Mouse (Mus musculus) liver, embryonic 18 days (tissue): ENCODE results near the gene Kif21b. TPM values are rescaled to one million over a fixed set of nuclear protein-coding genes. Genes with fewer than 3 reads are reported as not detected.

Source experiments
- polyA plus RNA-seq: library from polyadenylated mRNA; depleted of rRNA; stranded (reverse); fragments of >200 nt; gene quantifications from 2 replicates; pipeline ENCODE4 v1.2.3, GENCODE M21; 2012; rRNA removed

Kif21b gene
- polyA plus RNA-seq = 2.4 and 3.3 TPM in 2 replicates

DNA sequence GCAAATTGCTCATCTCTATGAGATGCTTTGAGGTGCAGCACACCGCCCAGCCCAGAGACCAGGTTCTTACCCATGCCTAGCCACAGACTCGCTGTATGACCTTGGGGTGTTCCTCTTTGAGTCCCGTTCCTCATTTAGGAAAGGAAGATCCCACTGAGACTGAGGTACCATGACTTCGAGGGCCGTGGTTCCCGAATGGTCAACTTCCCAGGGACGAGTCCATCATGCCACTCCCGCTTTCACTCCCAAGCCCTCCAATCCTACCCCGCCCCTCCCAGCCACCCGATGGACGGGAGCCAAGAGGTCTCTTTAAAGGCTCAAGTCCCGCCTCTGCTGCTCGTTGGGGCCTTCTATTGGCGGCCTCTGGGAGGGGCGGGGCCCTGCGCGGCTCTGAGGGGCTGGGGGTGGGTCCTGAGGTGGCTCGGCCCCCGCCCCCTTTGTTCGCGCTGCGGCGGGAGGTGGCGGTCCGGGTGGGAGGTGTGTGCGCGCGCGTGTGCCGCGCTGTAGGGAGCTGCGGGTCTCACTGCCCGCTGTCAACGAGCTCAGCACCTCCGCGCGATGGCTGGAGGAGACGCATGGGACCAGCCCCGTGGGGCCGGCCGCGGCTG, at the start of gene Kif21b:
Gene Kif21b (plus strand): TSS at position 439 of the 608 bp plus-strand sequence.

DNA sequence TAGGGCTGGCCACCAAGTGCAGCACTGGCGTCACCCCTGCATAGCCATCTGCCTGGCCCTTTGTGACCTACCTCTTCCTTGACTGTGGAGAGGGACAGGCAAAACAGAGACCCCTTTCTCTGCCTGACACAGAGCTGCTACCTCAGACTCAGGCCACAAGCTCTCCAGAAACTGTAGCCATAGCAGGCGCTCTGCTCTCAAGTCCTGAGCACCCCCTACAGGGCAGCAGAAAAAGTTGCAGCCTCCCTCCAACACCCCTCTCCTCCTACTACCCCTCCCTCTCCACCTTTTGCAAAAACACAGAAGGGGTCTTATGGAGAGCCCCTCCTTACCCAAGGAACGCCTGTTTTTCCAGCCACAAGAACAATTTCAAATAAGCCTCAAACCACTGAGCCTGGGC, 81.6 kb downstream of the Kif21b start, which contains the start of gene Mroh3:
Gene Mroh3 (minus strand): TSS at position 26 of the 400 bp plus-strand sequence.

Other genes with a start within 250 kb of the Kif21b start
- gene Pkp1, start 212.2 kb upstream of the Kif21b start, polyA plus RNA-seq = not detected in 2 replicates
- gene Igfn1, start 125.0 kb upstream of the Kif21b start, polyA plus RNA-seq = 0.05 and 0.12 TPM in 2 replicates
- 79.1 and 80.8 TPM in 2 replicates for gene Tmem9, start 123.2 kb upstream of the Kif21b start, polyA plus RNA-seq
- gene Ascl5, start 80.6 kb upstream of the Kif21b start, polyA plus RNA-seq = not detected in 2 replicates
- gene Cacna1s, start 78.6 kb upstream of the Kif21b start, polyA plus RNA-seq = under 0.01 and 0.10 TPM in 2 replicates
- gene Mroh3, start 81.4 kb downstream of the Kif21b start, polyA plus RNA-seq = not detected in 2 replicates
- gene Inava, start 102.9 kb downstream of the Kif21b start, polyA plus RNA-seq = 0.26 and 0.31 TPM in 2 replicates
- not detected in 2 replicates for gene Gpr25, start 129.5 kb downstream of the Kif21b start, polyA plus RNA-seq
- 4.9 and 5.2 TPM in 2 replicates for gene Camsap2, start 214.7 kb downstream of the Kif21b start, polyA plus RNA-seq